Mouse (Mus musculus) midbrain, embryonic 15.5 days (tissue): ENCODE measurements around the gene Gm9821. TPM values are rescaled to one million over a fixed set of nuclear protein-coding genes. Genes with fewer than 3 reads are reported as not detected.

Source experiments
- ATAC-seq: fragments of 200-750 bp; cut with Nextera tagmentation; replicated peaks from 2 replicates; pipeline ENCODE4 v1.8.0; 2017; ENCODE audit warnings: moderate TSS enrichment
- H3K27ac ChIP-seq: fragments of 300-500 bp; sonication (generic); 2 replicates; pipeline ENCODE4 v1.5.1; 2015; ENCODE audit warnings: mild to moderate bottlenecking, inconsistent platforms
- H3K27me3 ChIP-seq: fragments of 300-500 bp; sonication (generic); replicated peaks from 2 replicates; pipeline ENCODE4 v1.6.1; 2015; ENCODE audit warnings: inconsistent platforms
- H3K36me3 ChIP-seq: fragments of 300-500 bp; sonication (generic); replicated peaks from 2 replicates; pipeline ENCODE4 v1.6.1; 2015; ENCODE audit warnings: inconsistent platforms
- H3K4me1 ChIP-seq: fragments of 300-500 bp; sonication (generic); 2 replicates; pipeline ENCODE4 v1.6.1; 2015; ENCODE audit warnings: inconsistent platforms
- H3K4me2 ChIP-seq: fragments of 300-500 bp; sonication (generic); 2 replicates; pipeline ENCODE4 v1.6.1; 2015; ENCODE audit warnings: inconsistent platforms, mild to moderate bottlenecking, moderate library complexity
- H3K4me3 ChIP-seq: fragments of 300-500 bp; sonication (generic); 2 replicates; pipeline ENCODE4 v1.5.1; 2015; ENCODE audit warnings: mild to moderate bottlenecking, inconsistent platforms
- H3K9ac ChIP-seq: fragments of 300-500 bp; sonication (generic); 2 replicates; pipeline ENCODE4 v1.6.1; 2015; ENCODE audit warnings: mild to moderate bottlenecking, inconsistent platforms
- H3K9me3 ChIP-seq: fragments of 300-500 bp; sonication (generic); 2 replicates; pipeline ENCODE4 v1.6.1; 2016; ENCODE audit warnings: inconsistent platforms
- WGBS: fragments of 180-500 bp; shearing (Covaris S2); methylation state at CpG from one replicate; pipeline ENCODE4 v1.1.7; 2015; ENCODE audit warnings: mixed read lengths; 5-methylcytosine and 5-hydroxymethylcytosine counted together
- polyA plus RNA-seq: library from polyadenylated mRNA; unstranded; fragments of >200 nt; fragmentation: Nextera tagmentation; extraction: Ambion mirVana; gene quantifications from 2 replicates; pipeline ENCODE4 v1.2.1, GENCODE M21; 2015

The Gm9821 gene
- polyA plus RNA-seq, 1 experiment from 2014 or later: 0.31 TPM

DNA sequence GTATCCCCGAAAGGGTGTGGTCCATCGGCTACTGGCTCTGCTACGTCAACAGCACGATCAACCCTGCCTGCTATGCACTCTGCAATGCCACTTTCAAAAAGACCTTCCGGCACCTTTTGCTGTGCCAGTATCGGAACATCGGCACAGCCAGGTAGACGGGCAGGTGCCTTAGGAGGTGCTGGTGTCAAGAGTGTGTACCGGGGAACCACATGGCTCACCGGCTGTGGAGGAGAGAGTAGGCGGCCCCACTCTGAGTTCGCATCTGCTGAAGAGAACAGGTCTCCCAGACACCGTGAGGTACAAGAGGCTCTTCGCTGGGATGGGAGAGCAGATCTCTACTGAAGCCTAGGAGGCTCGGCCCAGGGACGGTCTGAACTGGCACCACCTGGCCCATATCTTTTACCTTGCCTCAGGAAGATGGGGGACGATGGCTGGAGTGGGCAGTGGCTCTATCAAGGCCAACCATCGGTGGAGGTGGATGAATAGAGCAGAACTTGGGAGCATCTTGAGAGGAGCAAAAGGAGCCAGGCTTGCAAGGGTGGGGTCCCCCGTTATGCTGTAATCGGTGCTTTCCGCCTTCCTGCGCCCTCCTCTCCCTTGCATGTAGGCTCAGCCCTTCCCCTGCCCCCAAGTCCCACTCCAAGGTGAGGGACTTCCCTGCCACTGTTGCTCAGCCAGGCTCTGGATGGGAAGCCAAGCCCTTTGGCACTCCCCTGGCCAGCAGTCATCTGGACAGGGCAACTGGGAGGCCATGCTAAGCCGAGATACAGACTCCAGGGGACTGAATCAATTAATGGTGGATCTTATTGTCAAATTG is 16.8 kb upstream of the Gm9821 start:
- H3K4me2 ChIP-seq: no peak overlapping the region
- no peak overlapping the region for H3K4me3 ChIP-seq
- no peak overlapping the region for H3K27ac ChIP-seq
- 79% methylated on average over 23 of the region's 23 CpGs for WGBS
- ATAC-seq: no peak
- peaks cover 19% of the 10 kb centered on the region for H3K27me3 ChIP-seq
- no peak overlapping the region for H3K9ac ChIP-seq
- H3K36me3 ChIP-seq: no peaks in the 10 kb centered on the region
- H3K9me3 ChIP-seq: no peaks in the 10 kb centered on the region
- peaks cover 35% of the 10 kb centered on the region for H3K4me1 ChIP-seq

DNA sequence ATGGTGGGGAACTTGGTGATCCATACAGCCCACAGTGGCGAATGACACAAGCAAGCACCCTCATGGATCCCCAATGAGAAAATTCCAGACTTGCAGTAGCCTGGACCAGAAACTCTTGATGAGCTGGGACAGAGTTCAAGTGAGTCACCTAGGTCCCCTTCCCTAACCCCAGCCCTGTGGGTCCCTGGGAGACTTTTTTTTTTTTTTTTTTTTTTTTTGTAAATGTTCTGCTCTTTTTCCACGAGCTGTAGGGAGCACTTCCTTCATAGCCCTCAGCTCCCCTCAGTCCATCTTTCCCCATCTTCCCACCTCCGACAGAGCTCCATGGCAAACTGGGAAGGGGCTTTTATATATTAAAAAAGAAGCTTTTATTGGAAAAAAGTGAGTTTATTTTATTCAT is 16.0 kb upstream of the Gm9821 start:
- Histone ChIP-seq H3K9ac (no peak overlapping the region), H3K9me3 (no peaks in the 10 kb centered on the region), H3K27ac (no peak overlapping the region), H3K4me3 (peak overlapping the region; percentile 51), H3K4me2 (peak overlapping the region; percentile 82), H3K4me1 (peaks cover 32% of the 10 kb centered on the region), H3K27me3 (peaks cover 14% of the 10 kb centered on the region), H3K36me3 (no peaks in the 10 kb centered on the region)
- WGBS: 36% methylated on average over 3 of the region's 3 CpGs
- ATAC-seq: no peak

DNA sequence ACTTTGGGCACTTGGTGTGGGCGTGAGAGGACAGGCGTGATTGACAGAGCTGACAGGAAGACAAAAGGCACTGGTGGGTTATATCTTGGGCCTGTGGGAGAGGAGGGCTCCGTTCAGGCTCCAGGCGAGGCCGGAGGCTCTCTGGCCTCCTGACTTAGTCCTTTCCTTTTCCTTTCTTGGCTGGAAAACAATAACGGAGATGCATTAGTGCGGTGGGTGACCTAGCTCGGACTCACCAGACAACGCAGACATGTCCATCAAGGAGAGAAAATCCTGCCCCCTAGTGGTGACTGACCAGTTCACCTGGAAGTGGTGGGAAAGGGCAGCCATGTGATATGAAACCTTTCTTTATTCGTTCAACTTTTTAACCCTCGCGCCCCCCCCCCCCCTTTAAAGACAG is 15.6 kb upstream of the Gm9821 start:
- no peak overlapping the region for H3K9ac ChIP-seq
- H3K9me3 ChIP-seq: no peaks in the 10 kb centered on the region

DNA sequence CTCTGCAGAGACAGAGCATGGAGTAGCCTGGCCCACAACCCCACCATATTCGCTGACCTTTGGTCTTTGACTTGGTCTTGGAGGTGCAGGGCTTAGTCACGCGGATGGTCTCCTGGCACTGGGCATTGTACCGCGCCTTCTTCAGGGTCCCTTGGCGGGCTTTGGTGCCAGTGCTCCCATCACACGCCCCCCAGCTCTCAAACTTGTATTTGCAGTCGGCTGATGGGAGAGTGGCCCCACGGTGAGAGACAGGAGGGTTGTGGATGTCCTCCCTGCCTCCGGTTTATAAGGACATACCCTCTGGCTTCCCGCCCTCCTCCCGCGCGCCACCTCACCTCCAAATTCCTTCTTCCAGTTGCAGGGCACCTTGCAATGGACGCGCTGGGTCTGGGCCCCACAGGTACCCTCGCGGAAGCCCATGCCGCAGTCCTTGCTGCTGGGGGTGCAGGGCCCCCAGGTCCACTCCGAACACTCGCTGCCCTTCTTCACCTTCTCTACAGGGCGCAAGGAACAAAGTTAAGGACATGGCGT is 14.7 kb upstream of the Gm9821 start:
- H3K27ac ChIP-seq: peak overlapping the region; percentile 67
- ATAC-seq: 0 out of 2 replicates have a peak, but pooled peaks have one; percentile 2

More for the DNA sequence above, 15.6 kb upstream of the Gm9821 start:
- no peak for ATAC-seq
- Histone ChIP-seq H3K36me3 (no peaks in the 10 kb centered on the region), H3K4me1 (peaks cover 32% of the 10 kb centered on the region), H3K27me3 (peaks cover 9% of the 10 kb centered on the region), H3K4me2 (peak overlapping the region; percentile 82), H3K27ac (no peak overlapping the region), H3K4me3 (peak overlapping the region; percentile 51)
- 5% methylated on average over 12 of the region's 12 CpGs for WGBS

DNA sequence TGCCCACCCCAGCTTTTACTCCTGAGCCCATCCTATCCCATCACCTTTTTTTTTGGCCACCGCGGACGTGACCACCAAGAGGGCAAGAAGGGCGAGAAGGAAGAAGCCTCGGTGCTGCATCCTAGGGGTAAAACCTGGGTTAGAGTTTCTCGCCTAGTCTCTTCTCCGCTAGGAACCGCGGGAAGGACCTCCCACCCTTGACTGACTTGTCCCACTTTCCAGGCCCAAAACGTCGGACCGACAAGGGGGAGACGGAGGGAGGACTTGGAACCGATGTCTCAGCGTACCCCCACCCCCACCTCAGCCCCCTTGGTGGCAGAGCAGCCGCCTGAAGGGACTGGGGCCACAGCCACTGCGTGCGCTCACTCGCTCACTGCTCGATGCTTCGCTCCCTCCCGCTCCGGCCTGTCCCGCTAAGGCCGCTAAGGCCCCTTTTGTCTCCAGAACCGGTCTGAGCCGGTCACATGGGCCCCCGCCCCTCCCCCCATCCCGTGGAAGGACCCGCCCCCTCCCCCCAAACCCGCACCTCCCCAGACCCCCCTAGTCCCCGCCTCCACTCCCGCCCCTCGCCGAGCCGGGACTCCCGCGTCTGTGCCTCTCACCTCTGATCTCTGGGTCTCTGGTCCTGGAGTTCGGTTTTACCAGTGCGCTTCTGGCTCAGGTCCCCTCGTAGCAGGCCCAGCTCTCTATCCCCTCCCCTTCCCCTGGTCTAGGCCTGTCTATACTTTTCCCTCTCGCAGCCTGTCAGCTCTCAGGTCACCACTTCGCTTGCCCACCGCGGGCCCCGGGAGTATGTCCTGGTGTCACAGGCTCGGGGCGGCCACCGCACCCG is 14.0 kb upstream of the Gm9821 start:
- Histone ChIP-seq H3K4me2 (peak overlapping the region; percentile 82), H3K9me3 (no peaks in the 10 kb centered on the region), H3K36me3 (peaks cover 5% of the 10 kb centered on the region; the same call in 1 of the 2 replicates), H3K27me3 (no peaks in the 10 kb centered on the region), H3K4me3 (peak overlapping the region; percentile 51), H3K4me1 (peaks cover 32% of the 10 kb centered on the region), H3K9ac (peak overlapping the region; percentile 46), H3K27ac (peak overlapping the region; percentile 67)
- WGBS: 1% methylated on average over 49 of the region's 50 CpGs
- ATAC-seq: peak; percentile 79

More for the DNA sequence above, 14.7 kb upstream of the Gm9821 start:
- Histone ChIP-seq H3K4me2 (peak overlapping the region; percentile 82), H3K4me1 (peaks cover 32% of the 10 kb centered on the region), H3K9me3 (no peaks in the 10 kb centered on the region), H3K9ac (peak overlapping the region; percentile 46), H3K4me3 (peak overlapping the region; percentile 51), H3K27me3 (0 out of 2 replicates have a peak, but pooled peaks cover 3% of the 10 kb centered on the region), H3K36me3 (no peaks in the 10 kb centered on the region)
- 2% methylated on average over 23 of the region's 23 CpGs for WGBS

DNA sequence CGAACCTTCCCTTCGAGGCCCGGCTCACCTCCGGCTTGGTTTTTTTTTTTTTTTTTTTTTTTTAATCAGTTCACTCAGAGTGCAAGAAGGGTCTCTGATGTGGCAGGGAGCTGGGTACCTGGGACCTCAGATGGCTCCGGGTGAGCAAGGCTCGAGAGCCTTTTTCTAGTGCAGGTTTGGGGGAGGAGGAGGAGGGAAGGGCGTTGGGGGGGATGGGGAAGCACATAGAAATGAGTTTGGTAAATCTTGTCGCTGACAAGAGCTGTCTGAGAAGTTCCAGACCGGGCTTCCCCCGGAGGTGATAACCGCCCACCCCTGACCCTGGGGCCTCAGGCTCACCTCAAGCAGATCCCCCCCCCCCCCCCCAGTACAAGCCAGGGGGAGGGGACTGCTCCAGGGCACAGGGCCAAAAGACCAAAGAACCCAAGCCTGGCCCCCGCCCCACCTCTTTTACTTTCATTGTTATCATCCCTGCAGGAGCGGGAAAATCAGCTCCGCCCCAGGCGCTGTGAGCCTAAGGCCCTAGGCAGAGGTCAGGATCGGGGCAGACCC is 13.3 kb upstream of the Gm9821 start, which contains the start of gene Mdk:
Gene Mdk, minus strand, starts transcription at position 138 of the 552 bp plus-strand sequence.
- H3K36me3 ChIP-seq: peaks cover 12% of the 10 kb centered on the region
- ATAC-seq: peak; percentile 1; the same call in 1 of the 2 replicates
- H3K9ac ChIP-seq: peak within 1 kb of the TSS; percentile 46
- H3K4me3 ChIP-seq: peak within 1 kb of the TSS; percentile 51
- 5% methylated on average over 16 of the region's 16 CpGs for WGBS
- no peaks in the 10 kb centered on the region for H3K9me3 ChIP-seq
- H3K27me3 ChIP-seq: no peaks in the 10 kb centered on the region
- peak within 1 kb of the TSS; percentile 67 for H3K27ac ChIP-seq
- H3K4me1 ChIP-seq: peaks cover 32% of the 10 kb centered on the region
- peak within 1 kb of the TSS; percentile 82 for H3K4me2 ChIP-seq

DNA sequence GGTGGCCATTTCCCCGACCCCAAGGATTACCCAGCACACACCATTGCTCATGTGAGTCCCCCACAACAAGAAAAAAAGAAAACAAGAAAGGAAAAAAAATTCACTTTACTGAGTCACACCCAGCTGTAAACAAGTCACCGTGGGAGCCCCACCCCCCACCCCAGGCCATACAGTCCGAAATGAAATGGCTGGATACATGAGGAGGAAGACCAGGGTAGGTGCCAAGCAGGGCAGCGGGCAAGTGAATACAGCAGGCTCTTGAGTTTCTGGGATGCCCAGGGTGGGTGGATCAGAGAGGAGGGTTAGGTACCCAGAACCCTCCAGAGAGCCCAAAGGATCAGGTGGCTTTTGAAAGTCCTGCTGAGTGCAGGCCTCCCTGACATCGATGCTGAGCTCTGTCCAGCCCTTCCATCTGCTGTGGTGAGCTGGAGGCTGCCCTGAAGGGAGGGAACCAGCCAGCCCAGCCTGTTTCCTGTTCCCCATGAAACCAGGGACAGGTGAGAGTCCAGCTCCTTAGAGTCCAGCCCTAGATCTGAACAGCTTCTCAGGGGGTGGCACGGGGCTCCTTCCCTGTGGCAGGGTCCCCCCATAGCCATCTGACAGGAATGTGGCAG is 12.7 kb upstream of the Gm9821 start:
- no peak overlapping the region for H3K27ac ChIP-seq
- 20% methylated on average over 6 of the region's 6 CpGs for WGBS

DNA sequence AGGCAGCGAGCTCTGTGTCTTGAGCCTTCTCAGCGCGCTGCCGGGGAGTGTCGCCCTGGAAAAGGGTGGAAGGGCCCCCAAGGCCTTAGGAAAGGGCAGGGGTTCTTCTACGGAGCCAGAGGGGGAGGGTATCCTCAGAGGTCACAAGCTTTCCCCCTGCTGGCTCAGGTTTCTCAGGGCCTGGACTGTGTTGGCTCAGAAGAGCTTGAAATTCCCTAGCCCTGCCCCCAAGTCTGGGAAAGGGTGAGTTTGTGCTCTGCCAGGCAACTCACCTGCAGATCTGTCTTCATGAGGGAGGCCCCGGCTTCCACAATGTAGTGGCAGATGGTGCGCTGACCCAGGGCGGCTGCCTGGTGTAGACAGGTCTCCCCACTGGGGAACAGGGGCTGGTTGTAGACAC is 12.0 kb upstream of the Gm9821 start:
- Histone ChIP-seq H3K9ac (no peak overlapping the region), H3K27me3 (no peaks in the 10 kb centered on the region), H3K9me3 (no peaks in the 10 kb centered on the region), H3K27ac (no peak overlapping the region), H3K36me3 (peaks cover 20% of the 10 kb centered on the region), H3K4me1 (peaks cover 32% of the 10 kb centered on the region), H3K4me3 (no peak overlapping the region), H3K4me2 (no peak overlapping the region)
- WGBS: 38% methylated on average over 9 of the region's 9 CpGs
- ATAC-seq: no peak

More for the DNA sequence above, 12.7 kb upstream of the Gm9821 start:
- H3K4me2 ChIP-seq: no peak overlapping the region
- no peaks in the 10 kb centered on the region for H3K27me3 ChIP-seq
- H3K36me3 ChIP-seq: peaks cover 18% of the 10 kb centered on the region
- H3K9ac ChIP-seq: no peak overlapping the region
- no peak for ATAC-seq
- no peak overlapping the region for H3K4me3 ChIP-seq
- H3K4me1 ChIP-seq: peaks cover 32% of the 10 kb centered on the region
- H3K9me3 ChIP-seq: no peaks in the 10 kb centered on the region

DNA sequence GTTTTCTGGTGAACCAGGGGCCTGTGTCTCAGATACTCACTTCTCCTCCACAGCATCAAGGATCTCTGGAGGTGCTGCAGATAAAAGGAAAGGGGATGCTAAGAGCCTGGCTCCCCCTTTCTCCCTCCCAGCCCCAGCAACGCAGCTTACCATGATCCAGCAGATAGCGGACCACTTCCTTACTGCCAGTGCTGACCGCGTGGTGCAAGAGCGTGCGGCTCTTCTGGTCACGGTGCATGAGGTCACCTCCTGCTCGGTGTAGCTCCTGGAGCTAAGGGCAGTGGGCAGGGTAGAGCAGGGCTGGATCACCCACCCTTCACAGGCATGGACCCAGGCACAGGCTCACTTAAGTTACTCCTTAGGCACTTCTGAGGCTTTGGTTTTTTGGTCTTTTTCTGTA is 11.5 kb upstream of the Gm9821 start:
- no peak overlapping the region for H3K27ac ChIP-seq
- no peaks in the 10 kb centered on the region for H3K9me3 ChIP-seq
- H3K36me3 ChIP-seq: peaks cover 20% of the 10 kb centered on the region
- 72% methylated on average over 8 of the region's 8 CpGs for whole genome bisulfite sequencing
- H3K4me3 ChIP-seq: no peak overlapping the region
- peaks cover 32% of the 10 kb centered on the region for H3K4me1 ChIP-seq
- H3K9ac ChIP-seq: no peak overlapping the region
- H3K4me2 ChIP-seq: no peak overlapping the region
- no peak for ATAC-seq
- H3K27me3 ChIP-seq: no peaks in the 10 kb centered on the region

DNA sequence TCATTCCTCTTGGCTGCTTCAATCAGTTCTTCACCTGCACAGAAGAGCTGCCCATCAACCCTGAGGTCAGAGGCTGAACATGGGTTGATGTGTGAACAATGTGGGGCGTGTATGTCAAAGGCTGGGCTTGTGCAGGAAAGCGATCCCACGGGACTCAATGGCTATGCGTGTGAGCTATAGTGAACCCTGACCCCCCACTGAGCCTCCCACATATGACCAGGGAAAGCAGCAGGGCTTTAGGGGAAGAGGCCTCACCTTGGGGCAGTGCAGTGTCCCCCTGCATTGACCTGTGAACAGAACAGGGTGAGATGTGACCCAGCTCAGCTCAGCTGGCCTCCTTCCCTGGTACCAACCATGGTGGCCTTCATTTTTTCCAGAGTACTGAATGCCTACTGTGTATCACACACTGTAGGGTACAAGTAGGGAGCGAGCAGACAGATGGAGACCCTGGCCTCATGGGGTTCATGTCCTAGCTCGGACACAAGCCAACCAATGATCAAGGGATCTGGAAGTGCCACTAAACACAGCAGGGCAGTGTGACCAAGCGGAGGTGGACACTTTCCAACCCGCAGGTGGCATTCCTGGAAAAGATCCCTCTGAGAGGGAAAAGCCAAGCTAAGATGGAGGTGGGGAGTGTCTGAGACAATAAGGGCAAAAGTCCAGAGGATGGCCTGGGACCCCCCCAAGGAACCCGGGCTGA is 10.5 kb upstream of the Gm9821 start:
- H3K36me3 ChIP-seq: peaks cover 20% of the 10 kb centered on the region
- H3K9ac ChIP-seq: no peak overlapping the region
- H3K4me1 ChIP-seq: peaks cover 29% of the 10 kb centered on the region
- no peaks in the 10 kb centered on the region for H3K27me3 ChIP-seq
- no peaks in the 10 kb centered on the region for H3K9me3 ChIP-seq
- no peak overlapping the region for H3K4me2 ChIP-seq
- no peak overlapping the region for H3K27ac ChIP-seq
- 90% methylated on average over 9 of the region's 9 CpGs for WGBS
- H3K4me3 ChIP-seq: no peak overlapping the region
- no peak for ATAC-seq

DNA sequence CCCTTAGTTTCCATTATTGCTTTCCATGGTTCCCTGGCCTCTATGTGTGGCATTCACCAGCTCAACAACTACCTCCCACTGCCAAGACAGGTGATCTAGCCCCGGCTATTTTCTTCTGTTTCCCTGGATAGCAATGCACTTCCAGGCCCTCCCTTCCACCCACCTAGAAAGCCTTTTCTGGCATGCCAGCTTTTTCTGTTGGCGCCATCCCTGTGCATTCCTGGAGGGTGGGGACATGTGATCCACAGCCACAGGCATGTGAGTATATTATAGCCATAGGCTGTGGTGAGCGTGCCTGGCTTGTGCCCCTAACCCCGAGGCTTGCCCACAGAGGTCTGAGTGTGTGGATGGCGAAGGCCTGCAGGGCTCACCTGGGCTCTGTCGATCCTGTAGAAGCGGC is 9.3 kb upstream of the Gm9821 start:
- H3K9me3 ChIP-seq: no peaks in the 10 kb centered on the region
- H3K4me1 ChIP-seq: peaks cover 19% of the 10 kb centered on the region
- H3K27me3 ChIP-seq: no peaks in the 10 kb centered on the region
- H3K9ac ChIP-seq: no peak overlapping the region
- 89% methylated on average over 7 of the region's 7 CpGs for WGBS
- no peak for ATAC-seq
- peaks cover 20% of the 10 kb centered on the region for H3K36me3 ChIP-seq
- no peak overlapping the region for H3K4me2 ChIP-seq
- H3K4me3 ChIP-seq: no peak overlapping the region
- no peak overlapping the region for H3K27ac ChIP-seq
